27 mouse cellular contexts compared by ENCODE assay signal in genomic region chr5:114926153-114926684, GRCm38 (mm10). TPM values are rescaled to one million over a fixed set of nuclear protein-coding genes. Genes with fewer than 3 reads are reported as not detected.
DNase-seq lines count a peak whose midpoint lies in the region; ATAC-seq and TF ChIP-seq lines count a peak whose summit lies in the region.
"Had no signal": no experiment of that assay in that cellular context is flagged by ENCODE, and none has a peak within 500 bp of the region (broad histone marks: within the 10 kb centered on the region; RNA-seq: fewer than 3 reads in every experiment).

No protein-coding gene starts in this region.

- no peaks in the 10 kb centered on the region for H3K27me3 ChIP-seq in liver, postnatal 0 days (ENCODE audit: insufficient read depth, low read length)
- H3K27me3 ChIP-seq in liver, embryonic 11.5 days (replicated peaks; ENCODE audit: control insufficient read depth, insufficient read depth, low read length), result no peaks in the 10 kb centered on the region
- H3K27me3 ChIP-seq in stomach, postnatal 0 days (ENCODE audit: control insufficient read depth, insufficient read depth, low read length), result no peaks in the 10 kb centered on the region
- H3K27me3 ChIP-seq: embryonic facial prominence, embryonic 12.5 days; forebrain, embryonic 15.5 days; hindbrain, embryonic 13.5 days; liver, embryonic 15.5 days; lung, embryonic 15.5 days; midbrain, embryonic 12.5 days had no signal

- H3K4me3 ChIP-seq in liver, postnatal 0 days (ENCODE audit: low read depth, low read length), result no peak overlapping the region
- no peak overlapping the region for H3K4me3 ChIP-seq in liver, embryonic 11.5 days (ENCODE audit: low read depth, low read length)
- no peak overlapping the region for H3K4me3 ChIP-seq in stomach, postnatal 0 days (ENCODE audit: low read depth, low read length)
- H3K4me3 ChIP-seq: embryonic facial prominence, embryonic 12.5 days; forebrain, embryonic 15.5 days; hindbrain, embryonic 13.5 days; liver, embryonic 15.5 days; lung, embryonic 15.5 days; midbrain, embryonic 12.5 days had no signal

- H3K36me3 ChIP-seq in liver, postnatal 0 days (replicated peaks; ENCODE audit: insufficient read depth, low read length), result no peaks in the 10 kb centered on the region
- H3K36me3 ChIP-seq in liver, embryonic 11.5 days (ENCODE audit: control insufficient read depth, insufficient read depth, low read length), result no peaks in the 10 kb centered on the region
- no peaks in the 10 kb centered on the region for H3K36me3 ChIP-seq in stomach, postnatal 0 days (ENCODE audit: control insufficient read depth, insufficient read depth, low read length)
- H3K36me3 ChIP-seq: embryonic facial prominence, embryonic 12.5 days; forebrain, embryonic 15.5 days; hindbrain, embryonic 13.5 days; liver, embryonic 15.5 days; lung, embryonic 15.5 days; midbrain, embryonic 12.5 days had no signal

- WGBS in liver, postnatal 0 days (ENCODE audit: insufficient replicate concordance), result 58% methylated on average over 1 of the region's 1 CpGs
- WGBS in liver, embryonic 11.5 days, result 56% methylated on average over 1 of the region's 1 CpGs
- WGBS in stomach, postnatal 0 days, result 73% methylated on average over 1 of the region's 1 CpGs

- peaks cover 33% of the 10 kb centered on the region for H3K4me1 ChIP-seq in liver, postnatal 0 days (ENCODE audit: insufficient read depth)
- peaks cover 5% of the 10 kb centered on the region; the same call in 1 of the 2 replicates for H3K4me1 ChIP-seq in liver, embryonic 11.5 days (replicated peaks; ENCODE audit: control insufficient read depth, insufficient read depth, low read length)
- H3K4me1 ChIP-seq in stomach, postnatal 0 days (replicated peaks; ENCODE audit: control insufficient read depth, insufficient read depth), result no peaks in the 10 kb centered on the region
- H3K4me1 ChIP-seq: midbrain, embryonic 12.5 days had no signal

- no peak for TF ChIP-seq CTCF in liver, postnatal 0 days (IDR thresholded peaks at IDR 0.05; ENCODE audit: low read depth)
- TF ChIP-seq CTCF in stomach, postnatal 0 days (IDR thresholded peaks at IDR 0.05; ENCODE audit: low read depth), result no peak

- no peak for TF ChIP-seq EP300 in liver, postnatal 0 days (IDR thresholded peaks at IDR 0.05; ENCODE audit: low read depth)
- TF ChIP-seq EP300 in stomach, postnatal 0 days (optimal IDR thresholded peaks at IDR 0.05), result no peak

- H3K4me2 ChIP-seq in liver, postnatal 0 days (ENCODE audit: low read depth, low read length), result 0 out of 2 replicates have a peak overlapping the region, but pooled peaks have one; percentile 19
- no peak overlapping the region for H3K4me2 ChIP-seq in liver, embryonic 11.5 days
- H3K4me2 ChIP-seq in stomach, postnatal 0 days (replicated peaks; ENCODE audit: low read depth), result no peak overlapping the region
- H3K4me2 ChIP-seq: embryonic facial prominence, embryonic 12.5 days; forebrain, embryonic 15.5 days; heart, embryonic 11.5 days; hindbrain, embryonic 13.5 days; liver, embryonic 15.5 days; lung, embryonic 15.5 days; midbrain, embryonic 12.5 days had no signal

- no peak overlapping the region; the same call in 1 of the 2 replicates for H3K9ac ChIP-seq in liver, postnatal 0 days (replicated peaks)
- H3K9ac ChIP-seq in liver, embryonic 11.5 days (ENCODE audit: low read depth, low read length), result no peak overlapping the region
- H3K9ac ChIP-seq in stomach, postnatal 0 days (ENCODE audit: low read length), result no peak overlapping the region
- H3K9ac ChIP-seq: embryonic facial prominence, embryonic 12.5 days; forebrain, embryonic 15.5 days; hindbrain, embryonic 13.5 days; liver, embryonic 15.5 days; lung, embryonic 15.5 days; midbrain, embryonic 12.5 days had no signal

- peak overlapping the region; percentile 34; the same call in 1 of the 2 replicates for H3K27ac ChIP-seq in liver, postnatal 0 days (ENCODE audit: low read depth)
- H3K27ac ChIP-seq in liver, embryonic 11.5 days (ENCODE audit: low read depth, low read length), result no peak overlapping the region
- H3K27ac ChIP-seq in stomach, postnatal 0 days (replicated peaks), result no peak overlapping the region
- H3K27ac ChIP-seq: embryonic facial prominence, embryonic 12.5 days; forebrain, embryonic 15.5 days; hindbrain, embryonic 13.5 days; liver, embryonic 15.5 days; lung, embryonic 15.5 days; midbrain, embryonic 12.5 days had no signal

- no peak for DNase-seq in liver, postnatal 0 days
- DNase-seq in liver, embryonic 11.5 days (ENCODE audit: low spot score), result no peak
- DNase-seq in MN1 (ENCODE audit: low spot score) (peak; percentile 55), adipocyte (ENCODE audit: low spot score) (peak; percentile 34)
- peak; percentile 50 for DNase-seq in stomach, postnatal 0 days (ENCODE audit: low spot score)
- DNase-seq in c-Kit-positive CD71-positive TER-119-positive erythroid progenitor cells, embryonic 14.5 days (ENCODE audit: low spot score), result no peak
- DNase-seq in testis, postnatal 14 days (ENCODE audit: low spot score), result no peak
- DNase-seq: B cell, adult 2 months; cerebellum, adult 8-10 months; cerebellum, postnatal 25 days; gastrocnemius, postnatal 25 days; heart, adult 11 months; heart, postnatal 4 days; kidney, adult 18-20 months; layer of hippocampus, postnatal 36 days; left cerebral cortex, postnatal 4 days; lung, postnatal 36 days; spleen, adult 18-20 months; thymus, postnatal 4 days had no signal

- H3K9me3 ChIP-seq in liver, postnatal 0 days (ENCODE audit: low read length), result no peaks in the 10 kb centered on the region
- H3K9me3 ChIP-seq in liver, embryonic 11.5 days (ENCODE audit: control insufficient read depth, low read length), result no peaks in the 10 kb centered on the region
- no peaks in the 10 kb centered on the region for H3K9me3 ChIP-seq in stomach, postnatal 0 days (ENCODE audit: control insufficient read depth, low read length)
- H3K9me3 ChIP-seq: embryonic facial prominence, embryonic 12.5 days; forebrain, embryonic 15.5 days; hindbrain, embryonic 13.5 days; liver, embryonic 15.5 days; lung, embryonic 15.5 days; midbrain, embryonic 12.5 days had no signal

- ATAC-seq in liver, postnatal 0 days, result no peak
- no peak for ATAC-seq in liver, embryonic 11.5 days (replicated peaks; ENCODE audit: low FRiP score)
- ATAC-seq in stomach, postnatal 0 days (ENCODE audit: low FRiP score, low TSS enrichment), result peak; percentile 73
- ATAC-seq: forebrain, embryonic 15.5 days had no signal

RNA-seq across cellular contexts. Expression of gene Oasl1, which starts 3.2 kb away (rescaled TPM):
- 2.2 TPM in 2 replicates for polyA plus RNA-seq in liver, postnatal 0 days (2015; fragmentation: Nextera tagmentation; extraction: Ambion mirVana)
- polyA plus RNA-seq in liver, embryonic 11.5 days (2014; fragmentation: Nextera tagmentation; extraction: Ambion mirVana), result 0.36 and 0.55 TPM in 2 replicates
- polyA plus RNA-seq in stomach, postnatal 0 days (2015; fragmentation: Nextera tagmentation; extraction: Ambion mirVana), result 14.1 and 14.6 TPM in 2 replicates

RNA-seq across cellular contexts. Expression of gene 2210016L21Rik, which starts 15.7 kb away (rescaled TPM):
- polyA plus RNA-seq in liver, postnatal 0 days (2015; fragmentation: Nextera tagmentation; extraction: Ambion mirVana), result 10.4 and 15.3 TPM in 2 replicates
- 37.1 and 40.3 TPM in 2 replicates for polyA plus RNA-seq in liver, embryonic 11.5 days (2014; fragmentation: Nextera tagmentation; extraction: Ambion mirVana)
- polyA plus RNA-seq in stomach, postnatal 0 days (2015; fragmentation: Nextera tagmentation; extraction: Ambion mirVana), result 39.2 and 49.8 TPM in 2 replicates

RNA-seq across cellular contexts. Expression of gene Oasl2, which starts 29.5 kb away (rescaled TPM):
- polyA plus RNA-seq in liver, postnatal 0 days (2015; fragmentation: Nextera tagmentation; extraction: Ambion mirVana), result 7.8 and 10.1 TPM in 2 replicates
- polyA plus RNA-seq in liver, embryonic 11.5 days (2014; fragmentation: Nextera tagmentation; extraction: Ambion mirVana), result 4.1 and 4.4 TPM in 2 replicates
- 20.1 and 22.3 TPM in 2 replicates for polyA plus RNA-seq in stomach, postnatal 0 days (2015; fragmentation: Nextera tagmentation; extraction: Ambion mirVana)

RNA-seq across cellular contexts. Expression of gene Hnf1a, which starts 44.7 kb away (rescaled TPM):
- 5.6 and 7.0 TPM in 2 replicates for polyA plus RNA-seq in liver, postnatal 0 days (2015; fragmentation: Nextera tagmentation; extraction: Ambion mirVana)
- polyA plus RNA-seq in liver, embryonic 11.5 days (2014; fragmentation: Nextera tagmentation; extraction: Ambion mirVana), result 2.7 and 4.1 TPM in 2 replicates
- 5.4 and 5.7 TPM in 2 replicates for polyA plus RNA-seq in stomach, postnatal 0 days (2015; fragmentation: Nextera tagmentation; extraction: Ambion mirVana)
- polyA plus RNA-seq: forebrain, embryonic 15.5 days; frontal cortex, adult 2 months; heart, embryonic 11.5 days; hindbrain, embryonic 13.5 days had no signal

Comparison
In these comparisons a context has a peak if more than half of its experiments do, and no peak if none do; other contexts are left out.
1. DNase-seq: peak in MN1 (single experiment), adipocyte (single experiment) and stomach, postnatal 0 days (single experiment); none in liver, postnatal 0 days (single experiment), liver, embryonic 11.5 days (single experiment), c-Kit-positive CD71-positive TER-119-positive erythroid progenitor cells, embryonic 14.5 days (single experiment) and testis, postnatal 14 days (single experiment).